Mouse (Mus musculus) megakaryocyte, embryonic 14.5 days (primary cell): ENCODE measurements around the gene Mpdz.

Experiments used
- FLI1 ChIP-seq: IDR thresholded peaks from 2 replicates; pipeline ENCODE4 v1.6.1; 2012; ENCODE audit warnings: low read length, inconsistent platforms, mixed read lengths
- GATA1 ChIP-seq: IDR thresholded peaks from 3 replicates; pipeline ENCODE4 v1.6.1; 2012; ENCODE audit warnings: mixed read lengths, low read length, inconsistent platforms, borderline replicate concordance

DNA sequence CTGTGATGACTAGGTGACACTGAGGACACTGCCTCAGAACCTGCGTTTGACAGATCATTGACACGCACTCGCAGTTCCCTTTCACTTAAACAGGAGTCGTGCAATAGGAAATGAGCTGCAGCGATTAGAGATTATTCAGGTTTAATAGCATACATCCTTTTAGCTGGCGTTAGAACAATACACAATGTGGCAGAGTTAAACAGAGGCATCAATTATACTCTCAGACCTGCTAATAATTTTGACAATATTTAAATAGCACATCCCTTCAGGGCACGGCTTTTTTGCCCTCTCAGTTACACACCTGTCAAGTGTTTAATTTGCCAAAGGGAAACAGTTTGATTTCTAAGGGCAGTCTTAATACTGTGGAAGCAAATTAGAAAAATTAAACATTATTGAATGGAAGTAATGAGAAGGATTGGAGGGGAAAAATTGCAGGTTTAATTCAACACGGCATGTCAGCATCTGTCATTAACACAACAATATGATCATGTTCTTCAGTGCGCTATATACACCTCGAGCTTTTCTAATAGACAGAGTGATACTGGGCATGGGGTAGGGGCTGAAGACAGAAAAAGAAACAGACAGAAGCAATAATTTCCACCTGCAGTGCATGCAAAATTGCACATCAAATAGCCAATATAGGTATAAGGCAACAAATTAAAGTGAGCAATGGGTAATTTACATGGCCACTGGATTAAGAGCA, 27.1 kb downstream of the Mpdz start:
- TF ChIP-seq GATA1 (no peak), FLI1 (no peak)
